Mouse (Mus musculus) lung, postnatal 0 days (tissue): ENCODE data around the gene Thop1. TPM values are rescaled to one million over a fixed set of nuclear protein-coding genes. Genes with fewer than 3 reads are reported as not detected.
A peak's percentile ranks its signal among the peaks of the same experiment; 100 is the strongest.
"Not testable (repeated sequence)": the region's sequence is repeated elsewhere in the genome, so short reads cannot be mapped to it uniquely, and the experiment has no call there.

Experiments
- ATAC-seq: fragments of 200-750 bp; cut with Nextera tagmentation; 2 replicates; pipeline ENCODE4 v1.8.0; 2017; ENCODE audit warnings: moderate library complexity
- DNase-seq: peaks from one replicate; pipeline ENCODE4 v3.0.0-alpha.2; 2016; ENCODE audit warnings: low spot score
- H3K27ac ChIP-seq: fragments of 300-500 bp; sonication (generic); 2 replicates; pipeline ENCODE4 v1.5.1; 2014; ENCODE audit warnings: antibody characterized with exemption, mild to moderate bottlenecking, low read length, mixed read lengths
- H3K27me3 ChIP-seq: fragments of 300-500 bp; sonication (generic); replicated peaks from 2 replicates; pipeline ENCODE4 v1.6.1; 2014; ENCODE audit warnings: low read length, mixed read lengths; ENCODE audit not compliant: insufficient read depth
- H3K36me3 ChIP-seq: fragments of 300-500 bp; sonication (generic); 2 replicates; pipeline ENCODE4 v1.6.1; 2014; ENCODE audit warnings: low read length, mixed read lengths; ENCODE audit not compliant: insufficient read depth
- H3K4me1 ChIP-seq: fragments of 300-500 bp; sonication (generic); 2 replicates; pipeline ENCODE4 v1.6.1; 2014; ENCODE audit warnings: antibody characterized with exemption, low read depth, low read length, mixed read lengths; ENCODE audit not compliant: insufficient read depth
- H3K4me2 ChIP-seq: fragments of 300-500 bp; sonication (generic); replicated peaks from 2 replicates; pipeline ENCODE4 v1.6.1; 2014; ENCODE audit warnings: low read depth, mild to moderate bottlenecking, low read length, moderate library complexity, mixed read lengths
- H3K4me3 ChIP-seq: fragments of 300-500 bp; sonication (generic); 2 replicates; pipeline ENCODE4 v1.5.1; 2014; ENCODE audit warnings: low read depth, low read length
- H3K9ac ChIP-seq: fragments of 300-500 bp; sonication (generic); replicated peaks from 2 replicates; pipeline ENCODE4 v1.6.1; 2014; ENCODE audit warnings: low read depth, mild to moderate bottlenecking
- H3K9me3 ChIP-seq: fragments of 300-500 bp; sonication (generic); 2 replicates; pipeline ENCODE4 v1.6.1; 2016; ENCODE audit warnings: low read length, mixed read lengths
- CTCF ChIP-seq: IDR thresholded peaks from 2 replicates; pipeline ENCODE4 v1.5.1; 2016; ENCODE audit warnings: antibody characterized with exemption, mild to moderate bottlenecking
- EP300 ChIP-seq: IDR thresholded peaks from 2 replicates; pipeline ENCODE4 v1.6.1; 2016; ENCODE audit warnings: antibody characterized with exemption, mild to moderate bottlenecking, control low read depth
- WGBS: fragments of 180-500 bp; shearing (Covaris S2); extraction: QIAGEN DNeasy Blood & Tissue Kit; methylation state at CpG from one replicate; pipeline ENCODE4 v1.1.7; 2014; 5-methylcytosine and 5-hydroxymethylcytosine counted together
- polyA plus RNA-seq: library from polyadenylated mRNA; unstranded; fragments of >200 nt; fragmentation: Nextera tagmentation; extraction: Ambion mirVana; gene quantifications from 2 replicates; pipeline ENCODE4 v1.2.1, GENCODE M21; 2015

The Thop1 gene
- polyA plus RNA-seq, 1 experiment from 2014 or later: 14.0 TPM

DNA sequence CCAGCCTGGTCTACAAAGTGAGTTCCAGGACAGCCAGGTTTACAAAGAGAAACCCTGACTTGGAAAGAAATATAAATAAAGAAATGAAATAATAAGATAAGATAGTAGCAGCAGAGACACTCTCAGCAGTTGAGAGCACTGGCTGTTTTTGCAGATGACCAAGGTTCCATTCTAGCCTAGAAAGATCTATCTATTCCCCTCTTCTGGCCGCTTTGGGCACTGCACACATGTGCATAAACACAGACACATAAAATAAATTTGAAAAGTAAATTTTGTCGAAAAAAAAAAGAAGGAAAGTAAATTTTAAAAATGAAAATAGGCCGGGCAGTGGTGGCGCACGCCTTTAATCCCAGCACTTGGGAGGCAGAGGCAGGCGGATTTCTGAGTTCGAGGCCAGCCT lies 33.6 kb upstream of the Thop1 start:
- H3K4me2 ChIP-seq: no peak overlapping the region
- ATAC-seq: no peak

DNA sequence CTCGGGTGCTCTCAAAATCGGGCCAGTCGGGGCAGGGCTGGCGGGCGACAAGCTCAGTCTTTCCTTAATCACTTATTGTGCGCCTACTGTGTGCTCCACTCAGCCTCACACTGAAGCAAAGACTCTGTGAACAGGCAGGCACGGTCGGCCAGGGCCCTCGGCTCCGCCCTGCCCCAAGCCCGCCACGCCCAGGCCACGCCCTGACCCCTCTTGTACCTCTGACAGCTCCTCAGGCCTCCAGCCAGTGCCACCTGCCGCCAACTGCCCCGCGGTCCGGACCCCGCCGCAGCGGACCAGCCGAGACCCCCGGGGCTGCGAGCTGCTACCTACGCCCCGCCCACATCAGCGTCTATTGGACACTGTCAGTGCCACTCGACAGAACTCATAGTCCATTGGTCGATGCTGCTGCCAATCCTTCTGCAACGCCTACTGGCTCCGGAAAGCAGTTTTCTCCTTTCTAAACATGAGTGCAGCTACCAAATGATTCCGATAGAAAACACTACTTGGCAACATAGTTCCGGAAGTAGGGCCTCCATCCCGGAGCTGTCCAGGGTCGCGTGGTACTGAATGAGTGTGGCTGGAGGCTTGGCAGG lies 32.8 kb upstream of the Thop1 start, which contains the start of gene Slc39a3:
Gene Slc39a3, minus strand, starts transcription at position 439 of the 593 bp plus-strand sequence.
- Histone ChIP-seq H3K4me3 (peak within 1 kb of the TSS; percentile 71), H3K27me3 (no peaks in the 10 kb centered on the region), H3K4me1 (no peaks in the 10 kb centered on the region), H3K9me3 (no peaks in the 10 kb centered on the region), H3K9ac (peak within 1 kb of the TSS; percentile 43; the same call in 1 of the 2 replicates), H3K36me3 (0 out of 2 replicates have a peak, but pooled peaks cover 4% of the 10 kb centered on the region), H3K4me2 (peak within 1 kb of the TSS; percentile 63), H3K27ac (no peak within 1 kb of the TSS)
- TF ChIP-seq EP300 (peak; percentile 52; the same call in 1 of the 2 replicates), CTCF (no peak)
- DNase-seq: peak; percentile 98
- peak; percentile 100 for ATAC-seq
- 2% methylated on average over 35 of the region's 35 CpGs for WGBS

More for the DNA sequence above, 33.6 kb upstream of the Thop1 start:
- H3K4me3 ChIP-seq: no peak overlapping the region
- no peak overlapping the region for H3K27ac ChIP-seq
- 0 out of 2 replicates have a peak, but pooled peaks cover 4% of the 10 kb centered on the region for H3K36me3 ChIP-seq
- WGBS: 74% methylated on average over 7 of the region's 7 CpGs
- no peaks in the 10 kb centered on the region for H3K4me1 ChIP-seq
- peak; percentile 16 for DNase-seq
- H3K9ac ChIP-seq: no peak overlapping the region
- peak; percentile 44 for TF ChIP-seq CTCF
- no peak for TF ChIP-seq EP300
- no peaks in the 10 kb centered on the region for H3K27me3 ChIP-seq
- H3K9me3 ChIP-seq: no peaks in the 10 kb centered on the region

DNA sequence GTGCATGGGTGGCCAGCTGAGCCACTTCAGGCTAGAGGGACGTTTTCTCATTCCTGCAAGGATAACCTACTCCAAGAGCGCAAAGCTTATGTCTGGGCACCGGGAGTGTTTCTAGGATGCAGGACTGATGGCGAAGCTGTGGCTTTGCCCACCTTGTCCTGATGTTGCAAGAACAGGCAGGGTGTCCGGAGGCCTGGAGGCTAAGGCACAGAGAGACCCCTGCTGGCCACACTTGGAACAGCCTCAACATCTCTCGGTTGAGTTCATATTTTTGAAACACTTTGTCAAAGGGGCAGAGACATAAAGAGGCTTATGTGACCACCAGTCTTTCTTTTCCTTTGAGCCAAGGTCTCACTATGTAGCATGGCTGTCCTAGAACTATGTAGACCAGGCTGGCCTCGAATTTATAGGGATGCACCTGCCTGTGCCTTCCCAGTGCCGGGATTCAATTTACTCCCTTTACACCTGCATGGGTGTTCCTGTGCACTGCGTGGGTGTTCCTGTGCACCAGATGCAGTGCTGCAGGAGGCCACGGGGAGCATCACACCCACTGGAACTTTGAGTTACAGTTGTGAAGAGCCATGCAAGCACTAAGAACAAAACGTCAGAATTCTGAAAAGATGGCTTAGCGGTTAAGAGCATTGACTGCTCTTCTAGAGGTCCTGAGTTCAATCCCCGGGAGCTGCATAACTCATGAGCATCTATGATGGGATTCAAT lies 28.2 kb upstream of the Thop1 start:
- TF ChIP-seq EP300: no peak
- TF ChIP-seq CTCF: peak; percentile 89
- no peak overlapping the region for H3K9ac ChIP-seq
- no peak overlapping the region for H3K4me3 ChIP-seq
- H3K27ac ChIP-seq: no peak overlapping the region
- 31% methylated on average over 13 of the region's 13 CpGs for WGBS
- no peaks in the 10 kb centered on the region for H3K4me1 ChIP-seq
- ATAC-seq (no peak), DNase-seq (peak; percentile 68)
- H3K4me2 ChIP-seq: no peak overlapping the region
- no peaks in the 10 kb centered on the region for H3K9me3 ChIP-seq
- H3K36me3 ChIP-seq: peaks cover 24% of the 10 kb centered on the region
- no peaks in the 10 kb centered on the region for H3K27me3 ChIP-seq

DNA sequence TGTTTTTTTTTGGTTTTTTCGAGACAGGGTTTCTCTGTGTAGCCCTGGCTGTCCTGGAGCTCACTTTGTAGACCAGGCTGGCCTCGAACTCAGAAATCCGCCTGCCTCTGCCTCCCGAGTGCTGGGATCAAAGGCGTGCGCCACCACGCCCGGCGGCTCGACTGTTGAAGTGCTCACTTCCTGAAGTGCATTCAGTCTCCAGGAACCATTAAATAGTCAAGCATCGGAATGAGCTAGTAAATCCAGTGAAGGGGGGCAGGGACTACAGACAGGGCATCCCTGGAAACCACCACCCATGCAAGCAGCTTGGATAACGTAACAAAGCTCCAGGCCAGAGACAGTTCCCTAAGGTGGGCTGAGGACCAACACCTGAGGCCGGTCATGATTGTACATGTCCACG lies 24.6 kb upstream of the Thop1 start:
- ATAC-seq, H3K4me2 ChIP-seq, H3K9ac ChIP-seq, H3K4me1 ChIP-seq, H3K27me3 ChIP-seq, H3K27ac ChIP-seq, DNase-seq, H3K4me3 ChIP-seq, H3K9me3 ChIP-seq: not testable (repeated sequence)
- peaks cover 55% of the 10 kb centered on the region for H3K36me3 ChIP-seq
- 81% methylated on average over 12 of the region's 14 CpGs for WGBS

DNA sequence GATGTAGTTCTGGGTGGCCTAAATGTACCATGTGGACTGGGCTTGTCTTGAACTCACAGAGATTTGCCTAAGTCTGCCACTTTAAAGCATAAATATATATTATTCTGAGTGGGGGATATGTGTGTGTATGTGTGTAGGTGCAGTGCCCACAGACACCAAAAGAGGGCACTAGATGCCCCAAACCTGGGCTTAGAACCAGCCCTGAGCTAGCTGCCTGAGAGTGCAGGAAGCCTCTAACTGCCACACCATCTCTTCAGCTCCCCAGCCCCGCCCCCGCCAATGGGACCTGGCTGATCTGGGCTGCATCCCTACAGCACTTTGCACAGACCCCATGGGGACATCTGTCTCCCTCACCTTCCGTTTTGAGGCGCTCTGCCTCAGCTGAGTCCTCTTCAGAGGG lies 19.2 kb upstream of the Thop1 start:
- Histone ChIP-seq H3K27ac (no peak overlapping the region), H3K9ac (no peak overlapping the region), H3K4me2 (no peak overlapping the region), H3K36me3 (peaks cover 53% of the 10 kb centered on the region), H3K27me3 (no peaks in the 10 kb centered on the region), H3K4me1 (no peaks in the 10 kb centered on the region), H3K9me3 (no peaks in the 10 kb centered on the region), H3K4me3 (no peak overlapping the region)
- TF ChIP-seq EP300 (no peak), CTCF (peak; percentile 59)
- DNase-seq (peak; percentile 30), ATAC-seq (no peak)
- 77% methylated on average over 3 of the region's 4 CpGs for WGBS

DNA sequence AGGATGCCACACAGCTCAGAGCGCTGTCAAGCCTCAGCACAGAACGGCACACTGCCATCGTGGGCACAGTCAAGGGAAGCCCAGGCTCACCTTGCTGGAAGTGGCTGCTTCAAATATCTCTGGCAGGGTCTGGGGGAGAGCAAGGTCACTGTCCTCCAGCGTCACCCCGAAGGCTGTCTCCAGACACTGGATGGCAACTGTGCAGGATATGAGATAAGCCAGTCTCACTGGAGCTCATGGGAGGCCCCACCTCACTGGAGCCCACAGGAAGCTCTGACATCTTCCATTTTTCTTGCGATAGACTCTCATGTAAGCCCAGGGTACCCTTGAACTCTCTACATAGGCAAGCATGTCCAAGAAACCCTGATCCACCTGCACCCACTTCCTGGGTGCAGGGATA lies 18.7 kb upstream of the Thop1 start:
- no peak overlapping the region for H3K9ac ChIP-seq
- no peak overlapping the region for H3K27ac ChIP-seq
- H3K9me3 ChIP-seq: no peaks in the 10 kb centered on the region
- no peaks in the 10 kb centered on the region for H3K4me1 ChIP-seq
- H3K36me3 ChIP-seq: peaks cover 48% of the 10 kb centered on the region
- no peak overlapping the region for H3K4me2 ChIP-seq
- ATAC-seq (no peak), DNase-seq (no peak)
- H3K4me3 ChIP-seq: no peak overlapping the region
- TF ChIP-seq CTCF: no peak
- TF ChIP-seq EP300: no peak
- no peaks in the 10 kb centered on the region for H3K27me3 ChIP-seq
- WGBS: 91% methylated on average over 6 of the region's 6 CpGs
